Mouse (Mus musculus) stomach, embryonic 15.5 days (tissue): ENCODE measurements around the gene Ccdc89. TPM values are rescaled to one million over a fixed set of nuclear protein-coding genes. Genes with fewer than 3 reads are reported as not detected.

ENCODE experiments used
- ATAC-seq: fragments of 200-750 bp; cut with Nextera tagmentation; 2 replicates; pipeline ENCODE4 v1.8.0; 2017; ENCODE audit warnings: low read depth, moderate number of reproducible peaks, moderate TSS enrichment; ENCODE audit not compliant: insufficient read depth, low FRiP score
- H3K27ac ChIP-seq: fragments of 300-500 bp; sonication (generic); 2 replicates; pipeline ENCODE4 v1.5.1; 2015; ENCODE audit warnings: mild to moderate bottlenecking, inconsistent platforms
- H3K27me3 ChIP-seq: fragments of 300-500 bp; sonication (generic); replicated peaks from 2 replicates; pipeline ENCODE4 v1.6.1; 2015; ENCODE audit warnings: inconsistent platforms
- H3K36me3 ChIP-seq: fragments of 300-500 bp; sonication (generic); 2 replicates; pipeline ENCODE4 v1.6.1; 2015; ENCODE audit warnings: inconsistent platforms
- H3K4me1 ChIP-seq: fragments of 300-500 bp; sonication (generic); 2 replicates; pipeline ENCODE4 v1.6.1; 2015; ENCODE audit warnings: inconsistent platforms
- H3K4me2 ChIP-seq: fragments of 300-500 bp; sonication (generic); 2 replicates; pipeline ENCODE4 v1.6.1; 2015; ENCODE audit warnings: mild to moderate bottlenecking, inconsistent platforms
- H3K4me3 ChIP-seq: fragments of 300-500 bp; sonication (generic); replicated peaks from 2 replicates; pipeline ENCODE4 v1.5.1; 2015; ENCODE audit warnings: inconsistent platforms
- H3K9ac ChIP-seq: fragments of 300-500 bp; sonication (generic); 2 replicates; pipeline ENCODE4 v1.6.1; 2015; ENCODE audit warnings: inconsistent platforms
- H3K9me3 ChIP-seq: fragments of 300-500 bp; sonication (generic); 2 replicates; pipeline ENCODE4 v1.6.1; 2016; ENCODE audit warnings: inconsistent platforms
- WGBS: fragments of 180-500 bp; shearing (Covaris S2); methylation state at CpG from one replicate; pipeline ENCODE4 v1.1.7; 2015; 5-methylcytosine and 5-hydroxymethylcytosine counted together
- polyA plus RNA-seq: library from polyadenylated mRNA; unstranded; fragments of >200 nt; fragmentation: Nextera tagmentation; extraction: Ambion mirVana; gene quantifications from 2 replicates; pipeline ENCODE4 v1.2.1, GENCODE M21; 2015

Ccdc89 gene
- polyA plus RNA-seq, result 1.3 and 1.5 TPM in 2 replicates

GRCm38 (mm10) chr7:90426020-90427001 is at the start of gene Ccdc89:
TSS of gene Ccdc89 (plus strand) at chr7:90426577.
- H3K4me1 ChIP-seq, result peaks cover 8% of the 10 kb centered on the region; the same call in 1 of the 2 replicates
- H3K9me3 ChIP-seq, result no peaks in the 10 kb centered on the region
- WGBS, result 20% methylated on average over 29 of the region's 29 CpGs
- H3K4me3 ChIP-seq, result peak within 1 kb of the TSS; percentile 41
- peak; percentile 100 for ATAC-seq
- H3K4me2 ChIP-seq, result peak within 1 kb of the TSS; percentile 64
- no peaks in the 10 kb centered on the region for H3K36me3 ChIP-seq
- H3K27me3 ChIP-seq, result no peaks in the 10 kb centered on the region
- H3K9ac ChIP-seq, result no peak within 1 kb of the TSS
- peak within 1 kb of the TSS; percentile 57; the same call in 1 of the 2 replicates for H3K27ac ChIP-seq

GRCm38 (mm10) chr7:90384411-90384810 is 42.0 kb upstream of the Ccdc89 start:
- 56% methylated on average over 2 of the region's 2 CpGs for WGBS
- no peaks in the 10 kb centered on the region for H3K36me3 ChIP-seq
- no peak for ATAC-seq

GRCm38 (mm10) chr7:90386885-90387459 is 39.4 kb upstream of the Ccdc89 start:
- no peak overlapping the region for H3K27ac ChIP-seq
- 7% methylated on average over 8 of the region's 8 CpGs for WGBS
- H3K4me1 ChIP-seq, result no peaks in the 10 kb centered on the region
- no peaks in the 10 kb centered on the region for H3K36me3 ChIP-seq
- no peaks in the 10 kb centered on the region for H3K9me3 ChIP-seq
- no peaks in the 10 kb centered on the region for H3K27me3 ChIP-seq
- H3K4me3 ChIP-seq, result no peak overlapping the region
- H3K4me2 ChIP-seq, result peak overlapping the region; percentile 11; the same call in 1 of the 2 replicates
- ATAC-seq, result no peak
- no peak overlapping the region for H3K9ac ChIP-seq

More at GRCm38 (mm10) chr7:90384411-90384810, 42.0 kb upstream of the Ccdc89 start:
- Histone ChIP-seq H3K4me2 (no peak overlapping the region), H3K4me3 (no peak overlapping the region), H3K27me3 (no peaks in the 10 kb centered on the region), H3K4me1 (no peaks in the 10 kb centered on the region), H3K27ac (no peak overlapping the region), H3K9me3 (no peaks in the 10 kb centered on the region), H3K9ac (no peak overlapping the region)

GRCm38 (mm10) chr7:90389765-90390164 is 36.6 kb upstream of the Ccdc89 start:
- H3K27ac ChIP-seq, result no peak overlapping the region
- ATAC-seq, result no peak
- H3K4me3 ChIP-seq, result no peak overlapping the region
- no peak overlapping the region for H3K4me2 ChIP-seq
- WGBS, result 57% methylated on average over 3 of the region's 3 CpGs
- no peaks in the 10 kb centered on the region for H3K9me3 ChIP-seq
- no peaks in the 10 kb centered on the region for H3K36me3 ChIP-seq
- H3K27me3 ChIP-seq, result no peaks in the 10 kb centered on the region
- H3K4me1 ChIP-seq, result no peaks in the 10 kb centered on the region
- no peak overlapping the region for H3K9ac ChIP-seq

GRCm38 (mm10) chr7:90395073-90395472 is 31.3 kb upstream of the Ccdc89 start:
- no peak for ATAC-seq
- WGBS, result 27% methylated on average over 4 of the region's 4 CpGs

GRCm38 (mm10) chr7:90395928-90396327 is 30.4 kb upstream of the Ccdc89 start:
- 38% methylated on average over 5 of the region's 5 CpGs for WGBS
- no peak for ATAC-seq
- no peaks in the 10 kb centered on the region for H3K9me3 ChIP-seq

More at GRCm38 (mm10) chr7:90395073-90395472, 31.3 kb upstream of the Ccdc89 start:
- Histone ChIP-seq H3K4me1 (no peaks in the 10 kb centered on the region), H3K27me3 (no peaks in the 10 kb centered on the region), H3K36me3 (no peaks in the 10 kb centered on the region), H3K27ac (no peak overlapping the region), H3K9ac (no peak overlapping the region), H3K4me2 (no peak overlapping the region), H3K9me3 (no peaks in the 10 kb centered on the region), H3K4me3 (no peak overlapping the region)

GRCm38 (mm10) chr7:90409934-90410333 is 16.4 kb upstream of the Ccdc89 start:
- Histone ChIP-seq H3K27ac (no peak overlapping the region), H3K4me3 (no peak overlapping the region), H3K4me2 (no peak overlapping the region), H3K27me3 (no peaks in the 10 kb centered on the region), H3K9me3 (no peaks in the 10 kb centered on the region), H3K36me3 (no peaks in the 10 kb centered on the region), H3K4me1 (no peaks in the 10 kb centered on the region), H3K9ac (no peak overlapping the region)
- WGBS, result 35% methylated on average over 3 of the region's 3 CpGs
- ATAC-seq, result no peak

More at GRCm38 (mm10) chr7:90395928-90396327, 30.4 kb upstream of the Ccdc89 start:
- Histone ChIP-seq H3K9ac (no peak overlapping the region), H3K36me3 (no peaks in the 10 kb centered on the region), H3K4me2 (no peak overlapping the region), H3K27ac (no peak overlapping the region), H3K4me3 (no peak overlapping the region), H3K4me1 (no peaks in the 10 kb centered on the region), H3K27me3 (no peaks in the 10 kb centered on the region)

GRCm38 (mm10) chr7:90427006-90427405 is 629 bp downstream of the Ccdc89 start:
- Histone ChIP-seq H3K27ac (0 out of 2 replicates have a peak overlapping the region, but pooled peaks have one; percentile 31), H3K4me2 (peak overlapping the region; percentile 64), H3K9me3 (no peaks in the 10 kb centered on the region), H3K36me3 (no peaks in the 10 kb centered on the region), H3K4me1 (peaks cover 8% of the 10 kb centered on the region; the same call in 1 of the 2 replicates), H3K9ac (no peak overlapping the region), H3K27me3 (no peaks in the 10 kb centered on the region), H3K4me3 (peak overlapping the region; percentile 41)
- WGBS, result 42% methylated on average over 9 of the region's 9 CpGs
- ATAC-seq, result no peak

GRCm38 (mm10) chr7:90432221-90432620 is 5.8 kb downstream of the Ccdc89 start:
- Histone ChIP-seq H3K9ac (no peak overlapping the region), H3K9me3 (no peaks in the 10 kb centered on the region), H3K36me3 (no peaks in the 10 kb centered on the region), H3K27ac (no peak overlapping the region), H3K4me1 (0 out of 2 replicates have a peak, but pooled peaks cover 1% of the 10 kb centered on the region), H3K27me3 (no peaks in the 10 kb centered on the region), H3K4me2 (no peak overlapping the region), H3K4me3 (no peak overlapping the region)
- ATAC-seq, result no peak

GRCm38 (mm10) chr7:90440044-90440443 is 13.7 kb downstream of the Ccdc89 start:
- no peaks in the 10 kb centered on the region for H3K9me3 ChIP-seq
- H3K27me3 ChIP-seq, result no peaks in the 10 kb centered on the region
- no peak overlapping the region for H3K9ac ChIP-seq
- no peaks in the 10 kb centered on the region for H3K4me1 ChIP-seq
- no peaks in the 10 kb centered on the region for H3K36me3 ChIP-seq
- H3K4me3 ChIP-seq, result no peak overlapping the region
- 75% methylated on average over 4 of the region's 4 CpGs for WGBS
- ATAC-seq, result no peak
- no peak overlapping the region for H3K4me2 ChIP-seq
- no peak overlapping the region for H3K27ac ChIP-seq

GRCm38 (mm10) chr7:90442070-90442469 is 15.7 kb downstream of the Ccdc89 start:
- H3K36me3 ChIP-seq, result no peaks in the 10 kb centered on the region
- peak overlapping the region; percentile 78 for H3K4me2 ChIP-seq
- no peaks in the 10 kb centered on the region for H3K4me1 ChIP-seq
- WGBS, result 16% methylated on average over 4 of the region's 4 CpGs
- no peaks in the 10 kb centered on the region for H3K27me3 ChIP-seq
- ATAC-seq, result no peak
- H3K27ac ChIP-seq, result peak overlapping the region; percentile 54; the same call in 1 of the 2 replicates
- no peaks in the 10 kb centered on the region for H3K9me3 ChIP-seq
- no peak overlapping the region for H3K9ac ChIP-seq
- peak overlapping the region; percentile 96 for H3K4me3 ChIP-seq
